Mouse (Mus musculus) cerebellum, adult 11-12 months (tissue): ENCODE data around the gene Kctd21.
A peak's percentile ranks its signal among the peaks of the same experiment; 100 is the strongest.

Experiments used
- DNase-seq: peaks from one replicate; pipeline ENCODE4 v3.0.0; 2022

Kctd21 gene

GRCm38 (mm10) chr7:97331726-97332666, at the start of gene Kctd21, which contains the start of gene Usp35:
Gene Kctd21 (plus strand): TSS chr7:97332327.
Gene Usp35 (minus strand): TSS chr7:97332020.
- peak; percentile 97 for DNase-seq

- DNase-seq, result no peak
Measured at GRCm38 (mm10) chr7:97296986-97297385, 35.1 kb upstream of the Kctd21 start.

GRCm38 (mm10) chr7:97297466-97297865, 34.7 kb upstream of the Kctd21 start:
- no peak for DNase-seq

GRCm38 (mm10) chr7:97298279-97298678, 33.8 kb upstream of the Kctd21 start:
- no peak for DNase-seq

GRCm38 (mm10) chr7:97298943-97299342, 33.2 kb upstream of the Kctd21 start:
- DNase-seq, result no peak

GRCm38 (mm10) chr7:97300914-97301313, 31.2 kb upstream of the Kctd21 start:
- DNase-seq, result no peak

GRCm38 (mm10) chr7:97301321-97301720, 30.8 kb upstream of the Kctd21 start:
- no peak for DNase-seq

- no peak for DNase-seq
Measured at GRCm38 (mm10) chr7:97302261-97302660, 29.9 kb upstream of the Kctd21 start.

GRCm38 (mm10) chr7:97302876-97303275, 29.3 kb upstream of the Kctd21 start:
- no peak for DNase-seq

- no peak for DNase-seq
Measured at GRCm38 (mm10) chr7:97303614-97304013, 28.5 kb upstream of the Kctd21 start.

GRCm38 (mm10) chr7:97304471-97304870, 27.7 kb upstream of the Kctd21 start:
- DNase-seq, result no peak

- no peak for DNase-seq
Measured at GRCm38 (mm10) chr7:97305206-97305605, 26.9 kb upstream of the Kctd21 start.

- no peak for DNase-seq
Measured at GRCm38 (mm10) chr7:97306813-97307212, 25.3 kb upstream of the Kctd21 start.

- DNase-seq, result no peak
Measured at GRCm38 (mm10) chr7:97307546-97307945, 24.6 kb upstream of the Kctd21 start.

GRCm38 (mm10) chr7:97309461-97310340, 22.4 kb upstream of the Kctd21 start:
- DNase-seq, result no peak

GRCm38 (mm10) chr7:97310341-97310635, 21.8 kb upstream of the Kctd21 start:
- DNase-seq, result no peak

- DNase-seq, result no peak
Measured at GRCm38 (mm10) chr7:97311620-97312019, 20.5 kb upstream of the Kctd21 start.

- DNase-seq, result no peak
Measured at GRCm38 (mm10) chr7:97312196-97312595, 19.9 kb upstream of the Kctd21 start.

- no peak for DNase-seq
Measured at GRCm38 (mm10) chr7:97312856-97313255, 19.3 kb upstream of the Kctd21 start.

- no peak for DNase-seq
Measured at GRCm38 (mm10) chr7:97313364-97313995, 18.6 kb upstream of the Kctd21 start.

- DNase-seq, result no peak
Measured at GRCm38 (mm10) chr7:97314646-97315045, 17.5 kb upstream of the Kctd21 start.

- no peak for DNase-seq
Measured at GRCm38 (mm10) chr7:97315656-97316055, 16.5 kb upstream of the Kctd21 start.

- DNase-seq, result no peak
Measured at GRCm38 (mm10) chr7:97317706-97318105, 14.4 kb upstream of the Kctd21 start.
